Mouse (Mus musculus) neural tube, embryonic 13.5 days (tissue): ENCODE results near the gene Ubxn10. TPM values are rescaled to one million over a fixed set of nuclear protein-coding genes. Genes with fewer than 3 reads are reported as not detected.
A peak's percentile ranks its signal among the peaks of the same experiment; 100 is the strongest.

Experiments used
- ATAC-seq: fragments of 200-750 bp; cut with Nextera tagmentation; 2 replicates; pipeline ENCODE4 v1.8.0; 2017; ENCODE audit warnings: low read depth, mild to moderate bottlenecking, moderate TSS enrichment, moderate library complexity
- H3K27ac ChIP-seq: fragments of 300-500 bp; sonication (generic); replicated peaks from 2 replicates; pipeline ENCODE4 v1.5.1; 2015; ENCODE audit warnings: moderate library complexity, mild to moderate bottlenecking, inconsistent platforms
- H3K27me3 ChIP-seq: fragments of 300-500 bp; sonication (generic); 2 replicates; pipeline ENCODE4 v1.6.1; 2015; ENCODE audit warnings: mild to moderate bottlenecking, inconsistent platforms
- H3K36me3 ChIP-seq: fragments of 300-500 bp; sonication (generic); 2 replicates; pipeline ENCODE4 v1.6.1; 2015; ENCODE audit warnings: mild to moderate bottlenecking, inconsistent platforms
- H3K4me1 ChIP-seq: fragments of 300-500 bp; sonication (generic); replicated peaks from 2 replicates; pipeline ENCODE4 v1.6.1; 2015; ENCODE audit warnings: inconsistent platforms
- H3K4me2 ChIP-seq: fragments of 300-500 bp; sonication (generic); 2 replicates; pipeline ENCODE4 v1.6.1; 2015; ENCODE audit warnings: inconsistent platforms, mild to moderate bottlenecking, moderate library complexity
- H3K4me3 ChIP-seq: fragments of 300-500 bp; sonication (generic); 2 replicates; pipeline ENCODE4 v1.5.1; 2015; ENCODE audit warnings: mild to moderate bottlenecking, inconsistent platforms
- H3K9ac ChIP-seq: fragments of 300-500 bp; sonication (generic); 2 replicates; pipeline ENCODE4 v1.6.1; 2015; ENCODE audit warnings: moderate library complexity, mild to moderate bottlenecking, inconsistent platforms
- H3K9me3 ChIP-seq: fragments of 300-500 bp; sonication (generic); 2 replicates; pipeline ENCODE4 v1.6.1; 2016; ENCODE audit warnings: inconsistent platforms
- WGBS: fragments of 180-500 bp; shearing (Covaris S2); methylation state at CpG from one replicate; pipeline ENCODE4 v1.1.7; 2015; 5-methylcytosine and 5-hydroxymethylcytosine counted together
- polyA plus RNA-seq: library from polyadenylated mRNA; unstranded; fragments of >200 nt; fragmentation: Nextera tagmentation; extraction: Ambion mirVana; gene quantifications from 2 replicates; pipeline ENCODE4 v1.2.1, GENCODE M21; 2015

Ubxn10 gene
- polyA plus RNA-seq, 1 experiment from 2014 or later, result 1.9 TPM

DNA sequence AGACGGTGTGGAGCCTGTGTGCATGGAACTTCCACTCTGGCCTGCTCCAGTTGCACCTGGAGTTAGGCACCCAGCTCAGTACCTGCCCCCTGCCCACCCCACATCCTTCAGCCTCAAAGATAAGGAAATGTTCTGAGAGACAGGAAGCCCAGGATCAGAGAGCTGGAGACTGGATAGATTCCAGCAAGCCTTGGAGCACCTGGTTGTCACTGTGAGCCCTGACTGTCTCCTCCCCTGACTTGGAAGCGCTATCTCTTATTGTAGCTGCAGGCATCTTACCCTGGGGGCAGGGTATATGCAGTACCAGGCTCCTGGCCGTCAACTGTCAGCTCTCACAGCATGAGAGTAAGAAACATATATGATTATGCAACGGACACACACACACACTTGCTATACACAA, 18.5 kb upstream of the Ubxn10 start:
- Histone ChIP-seq H3K9me3 (no peaks in the 10 kb centered on the region), H3K27ac (peak overlapping the region; percentile 24; the same call in 1 of the 2 replicates), H3K36me3 (no peaks in the 10 kb centered on the region), H3K4me2 (no peak overlapping the region), H3K27me3 (no peaks in the 10 kb centered on the region), H3K9ac (no peak overlapping the region), H3K4me1 (peaks cover 17% of the 10 kb centered on the region), H3K4me3 (no peak overlapping the region)
- 66% methylated on average over 4 of the region's 4 CpGs for WGBS
- ATAC-seq, result no peak

- WGBS, result 84% methylated on average over 9 of the region's 9 CpGs
These were observed 17.5 kb upstream of the Ubxn10 start for GRCm38 (mm10) chr4:138754432-138754831.

DNA sequence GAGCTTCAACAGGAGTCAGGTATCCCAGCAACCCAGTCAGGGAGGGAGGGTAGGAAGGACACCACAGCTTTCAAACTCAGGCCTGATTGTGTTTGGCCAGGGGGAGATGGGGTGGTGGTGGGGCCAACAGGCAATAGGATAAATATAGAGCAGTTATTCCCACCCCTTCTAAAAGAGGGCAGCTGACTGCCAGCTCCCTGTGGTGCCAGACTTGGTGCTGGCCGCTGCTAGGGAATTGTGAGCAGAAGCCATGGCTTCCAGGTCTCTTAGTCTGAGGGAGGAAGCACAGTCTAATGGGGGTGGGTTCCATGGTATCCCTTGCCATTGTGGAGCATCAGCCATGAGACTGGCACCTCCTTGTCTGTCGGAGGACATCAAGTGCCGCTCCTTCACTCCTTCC, 16.6 kb upstream of the Ubxn10 start:
- no peak overlapping the region for H3K27ac ChIP-seq
- H3K27me3 ChIP-seq, result no peaks in the 10 kb centered on the region
- H3K9me3 ChIP-seq, result no peaks in the 10 kb centered on the region
- ATAC-seq, result no peak
- WGBS, result 83% methylated on average over 3 of the region's 3 CpGs
- no peaks in the 10 kb centered on the region for H3K36me3 ChIP-seq
- no peak overlapping the region for H3K4me2 ChIP-seq
- no peak overlapping the region for H3K9ac ChIP-seq
- peaks cover 23% of the 10 kb centered on the region for H3K4me1 ChIP-seq
- no peak overlapping the region for H3K4me3 ChIP-seq

More at GRCm38 (mm10) chr4:138754432-138754831, 17.5 kb upstream of the Ubxn10 start:
- no peaks in the 10 kb centered on the region for H3K9me3 ChIP-seq
- no peak for ATAC-seq
- no peaks in the 10 kb centered on the region for H3K27me3 ChIP-seq
- no peak overlapping the region for H3K4me3 ChIP-seq
- no peak overlapping the region for H3K27ac ChIP-seq
- no peak overlapping the region for H3K9ac ChIP-seq
- H3K4me1 ChIP-seq, result peaks cover 17% of the 10 kb centered on the region
- no peak overlapping the region for H3K4me2 ChIP-seq
- no peaks in the 10 kb centered on the region for H3K36me3 ChIP-seq

- Histone ChIP-seq H3K36me3 (no peaks in the 10 kb centered on the region), H3K4me2 (no peak overlapping the region), H3K9me3 (no peaks in the 10 kb centered on the region), H3K27me3 (no peaks in the 10 kb centered on the region), H3K27ac (no peak overlapping the region), H3K4me3 (no peak overlapping the region), H3K4me1 (peaks cover 33% of the 10 kb centered on the region), H3K9ac (no peak overlapping the region)
- ATAC-seq, result no peak
- 91% methylated on average over 6 of the region's 6 CpGs for WGBS
These were observed 15.6 kb upstream of the Ubxn10 start for GRCm38 (mm10) chr4:138752603-138753002.

DNA sequence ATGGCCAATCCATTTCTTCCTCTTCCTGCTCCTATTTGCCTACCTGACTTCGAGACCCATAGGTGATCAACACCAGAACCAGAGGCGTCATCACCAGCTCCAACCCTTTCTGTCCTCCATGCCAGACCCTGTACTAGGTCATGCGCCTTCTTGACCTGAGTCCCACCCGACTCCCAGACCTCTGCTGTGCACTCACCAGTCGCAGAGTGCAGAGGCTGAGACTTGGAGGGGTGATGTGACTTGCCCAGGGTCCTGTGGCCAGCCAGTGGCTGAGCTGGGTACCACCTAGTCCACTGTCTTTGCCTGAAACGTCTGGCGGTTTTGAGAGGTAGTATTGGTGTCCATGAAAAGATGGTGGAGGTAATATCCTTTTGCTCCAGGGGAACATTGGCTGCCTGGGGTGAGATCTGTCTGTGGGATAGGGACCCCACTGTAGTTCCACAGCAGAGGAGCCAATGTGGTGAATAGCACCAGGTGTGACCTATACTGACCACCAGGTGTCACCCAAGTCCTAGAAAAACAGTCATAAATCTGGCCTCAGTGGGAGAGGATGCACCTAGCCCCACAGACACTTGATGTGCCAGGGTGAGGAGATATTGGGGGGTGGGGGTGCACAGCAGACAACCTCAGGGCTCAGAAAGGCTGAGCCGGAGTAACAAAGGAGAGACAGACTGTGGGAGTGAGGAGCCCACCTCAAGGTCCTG, 11.6 kb upstream of the Ubxn10 start:
- Histone ChIP-seq H3K9me3 (no peaks in the 10 kb centered on the region), H3K27me3 (peaks cover 6% of the 10 kb centered on the region; the same call in 1 of the 2 replicates), H3K4me3 (no peak overlapping the region), H3K36me3 (no peaks in the 10 kb centered on the region), H3K4me2 (no peak overlapping the region), H3K4me1 (peaks cover 19% of the 10 kb centered on the region), H3K27ac (no peak overlapping the region), H3K9ac (no peak overlapping the region)
- peak; percentile 64 for ATAC-seq
- 57% methylated on average over 8 of the region's 8 CpGs for WGBS

- WGBS, result 41% methylated on average over 10 of the region's 10 CpGs
- peak; percentile 72 for ATAC-seq
- peak overlapping the region; percentile 61 for H3K27ac ChIP-seq
These were observed 10.9 kb upstream of the Ubxn10 start for GRCm38 (mm10) chr4:138747851-138748250.

DNA sequence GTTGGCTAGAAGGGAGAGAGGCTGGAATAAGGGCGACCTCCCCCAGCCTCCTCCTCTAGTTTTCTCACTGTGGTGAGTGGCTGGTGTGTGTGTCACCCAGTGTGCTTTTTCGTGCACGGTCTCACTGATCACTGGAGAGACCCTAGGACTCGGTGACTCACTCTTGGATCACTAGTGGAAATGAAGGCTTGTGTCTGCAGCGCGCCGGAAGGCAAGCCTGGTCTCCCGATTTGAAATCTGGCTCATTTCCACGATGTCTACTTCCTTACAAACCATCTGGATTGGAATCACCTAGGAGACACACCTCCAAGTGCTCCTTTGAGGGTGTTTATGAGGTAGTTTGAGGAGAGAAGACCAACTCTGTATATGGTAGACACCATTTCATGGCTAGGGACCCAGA, 9.9 kb upstream of the Ubxn10 start:
- Histone ChIP-seq H3K9ac (no peak overlapping the region), H3K4me1 (peaks cover 19% of the 10 kb centered on the region), H3K4me2 (no peak overlapping the region), H3K27ac (no peak overlapping the region), H3K27me3 (peaks cover 6% of the 10 kb centered on the region; the same call in 1 of the 2 replicates), H3K4me3 (no peak overlapping the region), H3K9me3 (no peaks in the 10 kb centered on the region), H3K36me3 (no peaks in the 10 kb centered on the region)
- 84% methylated on average over 9 of the region's 9 CpGs for WGBS
- no peak for ATAC-seq

More at GRCm38 (mm10) chr4:138747851-138748250, 10.9 kb upstream of the Ubxn10 start:
- Histone ChIP-seq H3K9ac (no peak overlapping the region), H3K4me2 (no peak overlapping the region), H3K36me3 (no peaks in the 10 kb centered on the region), H3K27me3 (peaks cover 6% of the 10 kb centered on the region; the same call in 1 of the 2 replicates), H3K4me1 (peaks cover 19% of the 10 kb centered on the region), H3K4me3 (no peak overlapping the region), H3K9me3 (no peaks in the 10 kb centered on the region)

- H3K4me2 ChIP-seq, result no peak overlapping the region
- peaks cover 19% of the 10 kb centered on the region for H3K4me1 ChIP-seq
- H3K27me3 ChIP-seq, result peaks cover 6% of the 10 kb centered on the region; the same call in 1 of the 2 replicates
- H3K9me3 ChIP-seq, result no peaks in the 10 kb centered on the region
- no peak overlapping the region for H3K4me3 ChIP-seq
- no peak for ATAC-seq
- no peaks in the 10 kb centered on the region for H3K36me3 ChIP-seq
- H3K27ac ChIP-seq, result no peak overlapping the region
- 74% methylated on average over 4 of the region's 4 CpGs for WGBS
- no peak overlapping the region for H3K9ac ChIP-seq
These were observed 8.9 kb upstream of the Ubxn10 start for GRCm38 (mm10) chr4:138745884-138746283.

DNA sequence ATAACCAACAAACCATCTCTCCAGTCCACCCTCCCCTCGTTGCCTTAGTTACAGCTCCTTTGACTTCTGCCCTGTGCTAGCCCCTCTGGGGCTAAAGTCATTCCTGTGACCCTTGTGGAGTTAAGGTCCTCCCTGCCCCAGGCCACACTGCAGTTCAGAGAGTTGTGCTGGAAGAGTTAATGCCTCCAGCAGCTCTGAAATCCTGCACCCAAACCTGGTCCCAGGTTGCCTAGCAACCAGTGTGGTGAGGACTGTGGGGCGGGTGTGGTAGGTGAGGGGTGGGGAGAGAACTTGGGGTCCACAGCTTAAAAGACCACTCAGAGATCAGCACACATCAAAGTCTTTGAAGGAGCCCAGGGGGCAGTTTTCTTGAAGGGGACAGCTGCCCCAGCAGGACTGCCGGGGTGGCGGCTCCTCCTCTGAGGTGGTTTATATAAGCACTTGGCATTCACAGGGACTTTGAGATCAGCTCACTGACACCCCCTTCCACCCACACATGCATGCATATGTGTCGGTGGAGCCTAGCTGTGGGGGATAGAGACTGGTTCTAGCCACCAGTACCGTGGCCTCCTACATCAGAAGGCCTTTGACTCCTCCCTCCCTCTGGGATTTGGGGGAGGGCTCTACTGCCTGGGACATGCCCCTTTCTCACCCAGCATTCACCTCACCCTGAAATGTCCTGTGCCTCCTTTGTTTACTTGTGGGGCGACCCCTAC, 2.3 kb upstream of the Ubxn10 start:
- WGBS, result 17% methylated on average over 7 of the region's 7 CpGs
- Histone ChIP-seq H3K9ac (no peak overlapping the region), H3K9me3 (no peaks in the 10 kb centered on the region), H3K4me3 (no peak overlapping the region), H3K27me3 (no peaks in the 10 kb centered on the region), H3K4me2 (no peak overlapping the region), H3K36me3 (no peaks in the 10 kb centered on the region), H3K4me1 (peaks cover 21% of the 10 kb centered on the region), H3K27ac (no peak overlapping the region)
- ATAC-seq, result no peak

- Histone ChIP-seq H3K4me2 (no peak overlapping the region), H3K27ac (no peak overlapping the region), H3K9ac (no peak overlapping the region), H3K4me3 (no peak overlapping the region), H3K36me3 (no peaks in the 10 kb centered on the region), H3K27me3 (no peaks in the 10 kb centered on the region), H3K9me3 (no peaks in the 10 kb centered on the region), H3K4me1 (peaks cover 21% of the 10 kb centered on the region)
- WGBS, result 94% methylated on average over 4 of the region's 4 CpGs
- no peak for ATAC-seq
These were observed 2.1 kb downstream of the Ubxn10 start for GRCm38 (mm10) chr4:138734863-138735262.

GRCm38 (mm10) chr4:138734105-138734504, 2.9 kb downstream of the Ubxn10 start:
- H3K27ac ChIP-seq, result no peak overlapping the region
- no peak overlapping the region for H3K4me3 ChIP-seq
- no peak for ATAC-seq
- peaks cover 21% of the 10 kb centered on the region for H3K4me1 ChIP-seq
- H3K27me3 ChIP-seq, result no peaks in the 10 kb centered on the region
- WGBS, result 69% methylated on average over 7 of the region's 7 CpGs
- no peak overlapping the region for H3K9ac ChIP-seq
- no peaks in the 10 kb centered on the region for H3K36me3 ChIP-seq
- no peaks in the 10 kb centered on the region for H3K9me3 ChIP-seq
- no peak overlapping the region for H3K4me2 ChIP-seq

GRCm38 (mm10) chr4:138729018-138729703, 7.8 kb downstream of the Ubxn10 start:
- Histone ChIP-seq H3K27me3 (no peaks in the 10 kb centered on the region), H3K4me2 (no peak overlapping the region), H3K4me3 (no peak overlapping the region), H3K9ac (no peak overlapping the region), H3K27ac (0 out of 2 replicates have a peak overlapping the region, but pooled peaks have one; percentile 6), H3K4me1 (peaks cover 26% of the 10 kb centered on the region), H3K36me3 (no peaks in the 10 kb centered on the region), H3K9me3 (no peaks in the 10 kb centered on the region)
- 30% methylated on average over 9 of the region's 9 CpGs for WGBS
- no peak for ATAC-seq
